Mouse (Mus musculus): ENCODE data around the gene Tfpt.

Tfpt gene

GRCm38 (mm10) chr7:3629543-3630477 is at the start of gene Tfpt, which contains the start of gene Prpf31:
Gene Tfpt, minus strand, starts transcription at chr7:3629929.
Gene Prpf31, plus strand, starts transcription at chr7:3629985.
- peak; percentile 87 for DNase-seq (ENCODE audit: low spot score)

- DNase-seq (ENCODE audit: low spot score): no peak
Observed at GRCm38 (mm10) chr7:3677342-3677741, 47.6 kb upstream of the Tfpt start, which contains the start of gene Tmc4. Gene Tmc4, minus strand, starts transcription at chr7:3677553.

- DNase-seq (ENCODE audit: low spot score): no peak
Observed at GRCm38 (mm10) chr7:3676371-3676770, 46.6 kb upstream of the Tfpt start.

GRCm38 (mm10) chr7:3675228-3675548 is 45.5 kb upstream of the Tfpt start:
- DNase-seq (ENCODE audit: low spot score): no peak

- DNase-seq (ENCODE audit: low spot score): peak; percentile 93
Observed at GRCm38 (mm10) chr7:3674507-3675227, 44.9 kb upstream of the Tfpt start.

GRCm38 (mm10) chr7:3666921-3667391 is 37.2 kb upstream of the Tfpt start:
- no peak for DNase-seq (ENCODE audit: low spot score)

GRCm38 (mm10) chr7:3665215-3666114 is 35.7 kb upstream of the Tfpt start, which contains the start of gene Leng1:
Gene Leng1, minus strand, starts transcription at chr7:3665840.
- peak; percentile 94 for DNase-seq (ENCODE audit: low spot score)

- no peak for DNase-seq (ENCODE audit: low spot score)
Observed at GRCm38 (mm10) chr7:3664524-3665214, 34.9 kb upstream of the Tfpt start.

GRCm38 (mm10) chr7:3658578-3658977 is 28.8 kb upstream of the Tfpt start:
- no peak for DNase-seq (ENCODE audit: low spot score)

- DNase-seq (ENCODE audit: low spot score): no peak
Observed at GRCm38 (mm10) chr7:3656966-3657365, 27.2 kb upstream of the Tfpt start.

GRCm38 (mm10) chr7:3646641-3647040 is 16.9 kb upstream of the Tfpt start:
- no peak for DNase-seq (ENCODE audit: low spot score)

GRCm38 (mm10) chr7:3646188-3646587 is 16.5 kb upstream of the Tfpt start:
- DNase-seq (ENCODE audit: low spot score): no peak

GRCm38 (mm10) chr7:3645488-3646025 is 15.8 kb upstream of the Tfpt start:
- DNase-seq (ENCODE audit: low spot score): peak; percentile 76

- peak; percentile 96 for DNase-seq (ENCODE audit: low spot score)
Observed at GRCm38 (mm10) chr7:3644672-3645487, 15.2 kb upstream of the Tfpt start, which contains the start of gene Cnot3. Gene Cnot3, plus strand, starts transcription at chr7:3645268.

- peak; percentile 95 for DNase-seq (ENCODE audit: low spot score)
Observed at GRCm38 (mm10) chr7:3644348-3644671, 14.6 kb upstream of the Tfpt start.

- no peak for DNase-seq (ENCODE audit: low spot score)
Observed at GRCm38 (mm10) chr7:3643843-3644242, 14.1 kb upstream of the Tfpt start.

- DNase-seq (ENCODE audit: low spot score): no peak
Observed at GRCm38 (mm10) chr7:3643412-3643811, 13.7 kb upstream of the Tfpt start.

- DNase-seq (ENCODE audit: low spot score): no peak
Observed at GRCm38 (mm10) chr7:3630478-3630815, 718 bp upstream of the Tfpt start.

GRCm38 (mm10) chr7:3629030-3629429 is 699 bp downstream of the Tfpt start:
- DNase-seq (ENCODE audit: low spot score): no peak
